Mouse (Mus musculus): ENCODE measurements around the gene Azin2. TPM values are rescaled to one million over a fixed set of nuclear protein-coding genes. Genes with fewer than 3 reads are reported as not detected.
A peak's percentile ranks its signal among the peaks of the same experiment; 100 is the strongest.

Azin2 gene
- polyA plus RNA-seq, 1 experiment from 2014 or later: 7.4 TPM

DNA sequence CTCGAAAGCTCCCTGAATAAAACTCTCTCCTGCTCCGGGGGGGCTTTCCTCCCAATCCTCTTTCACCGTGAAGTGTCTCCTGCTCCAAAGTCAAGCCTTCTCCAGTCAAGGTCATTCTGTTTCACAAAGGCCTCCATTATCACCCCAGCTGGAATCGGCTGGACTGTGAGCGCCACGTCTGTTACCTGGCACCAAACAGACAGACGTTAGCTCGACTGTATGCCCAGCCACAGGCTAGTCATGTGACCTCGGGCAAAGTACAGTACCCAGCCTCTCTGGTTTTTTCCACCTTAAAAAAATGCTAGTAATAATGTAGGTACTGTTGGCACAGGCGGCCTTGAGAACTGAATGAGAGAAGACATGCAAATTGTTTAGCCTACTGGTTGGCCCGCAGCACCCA is 27.4 kb upstream of the Azin2 start:
- H3K36me3 ChIP-seq (ENCODE audit: control insufficient read depth, insufficient read depth, low read length): no peaks in the 10 kb centered on the region

DNA sequence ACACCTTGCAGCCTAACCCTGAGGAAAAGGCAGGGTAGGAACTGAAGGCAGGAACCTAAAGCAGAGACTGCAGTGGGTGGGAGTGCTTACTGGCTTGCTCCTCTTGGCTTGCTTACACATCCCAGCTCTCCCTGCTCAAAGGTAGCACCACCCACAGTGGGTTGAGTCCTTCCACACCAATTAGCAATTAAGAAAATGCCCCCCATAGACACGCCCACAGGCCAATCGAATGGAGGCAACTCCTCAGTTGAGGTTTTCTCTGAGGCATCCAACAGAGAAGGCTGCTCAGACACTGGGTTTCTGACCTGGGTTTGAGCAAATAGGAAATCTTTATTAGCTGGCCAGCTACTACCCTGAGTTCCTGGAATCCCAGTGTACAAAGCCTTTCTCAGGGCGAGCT is 26.7 kb upstream of the Azin2 start:
- H3K9me3 ChIP-seq (ENCODE audit: control insufficient read depth, low read length): no peaks in the 10 kb centered on the region
- WGBS: 76% methylated on average over 3 of the region's 3 CpGs
- no peak for ATAC-seq (ENCODE audit: insufficient number of reproducible peaks, insufficient read depth, low FRiP score, low read depth)
- no peak overlapping the region for H3K4me2 ChIP-seq (ENCODE audit: low read length)
- H3K9ac ChIP-seq (ENCODE audit: low read length): no peak overlapping the region
- no peaks in the 10 kb centered on the region for H3K36me3 ChIP-seq (ENCODE audit: control insufficient read depth, insufficient read depth, low read length)
- H3K4me3 ChIP-seq (ENCODE audit: control insufficient read depth in 1 of 2, insufficient read depth in 1 of 2, low read depth in 1 of 2, low read length in 2 of 2): no peak overlapping the region
- no peaks in the 10 kb centered on the region for H3K27me3 ChIP-seq (ENCODE audit: control insufficient read depth, insufficient read depth, low read length)
- peaks cover 2% of the 10 kb centered on the region in 2 experiments for H3K4me1 ChIP-seq (ENCODE audit: control insufficient read depth in 2 of 2, insufficient read depth in 2 of 2, low read length in 2 of 2)
- no peak overlapping the region for H3K27ac ChIP-seq (replicated peaks in 1 of 2; ENCODE audit: control insufficient read depth in 1 of 2, insufficient read depth in 1 of 2, low read depth in 2 of 2, low read length in 2 of 2)

More for the DNA sequence above, 27.4 kb upstream of the Azin2 start:
- Histone ChIP-seq H3K9me3 (ENCODE audit: control insufficient read depth, low read length) (no peaks in the 10 kb centered on the region), H3K4me2 (ENCODE audit: low read length) (no peak overlapping the region), H3K27ac (replicated peaks in 1 of 2; ENCODE audit: control insufficient read depth in 1 of 2, insufficient read depth in 1 of 2, low read depth in 2 of 2, low read length in 2 of 2) (0 out of 4 replicates have a peak overlapping the region, but pooled peaks of 1 of the 2 experiments have one; percentile 37), H3K27me3 (ENCODE audit: control insufficient read depth, insufficient read depth, low read length) (no peaks in the 10 kb centered on the region), H3K4me3 (ENCODE audit: control insufficient read depth in 1 of 2, insufficient read depth in 1 of 2, low read depth in 1 of 2, low read length in 2 of 2) (no peak overlapping the region), H3K4me1 (ENCODE audit: control insufficient read depth in 2 of 2, insufficient read depth in 2 of 2, low read length in 2 of 2) (peaks cover 9% of the 10 kb centered on the region in 2 experiments), H3K9ac (ENCODE audit: low read length) (no peak overlapping the region)
- no peak for ATAC-seq (ENCODE audit: insufficient number of reproducible peaks, insufficient read depth, low FRiP score, low read depth)
- 40% methylated on average over 11 of the region's 11 CpGs for WGBS

DNA sequence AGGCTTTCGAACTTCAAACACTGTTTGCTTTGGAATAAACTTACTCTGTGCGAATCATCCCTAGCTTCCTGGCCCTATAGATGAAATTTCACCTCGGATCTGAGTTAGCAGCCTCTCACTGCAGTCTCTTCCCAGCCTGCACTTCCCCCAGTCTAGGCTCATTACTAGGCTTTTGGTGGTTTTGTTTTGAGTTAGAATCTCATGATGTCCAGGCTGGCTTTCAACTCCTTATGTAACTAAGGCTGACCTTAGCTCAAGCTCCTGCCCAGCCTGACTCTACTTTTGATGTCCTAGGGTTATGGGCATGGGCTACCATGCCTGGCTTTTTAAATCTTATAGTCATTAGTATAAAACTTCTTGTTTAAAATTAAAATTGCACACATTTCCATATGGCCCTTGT is 22.4 kb upstream of the Azin2 start:
- no peak overlapping the region for H3K4me2 ChIP-seq (ENCODE audit: low read length)
- no peak for ATAC-seq (ENCODE audit: insufficient number of reproducible peaks, insufficient read depth, low FRiP score, low read depth)
- peaks cover 0 to 3% of the 10 kb centered on the region in 2 experiments; a peak in 1 of 4 replicates for H3K4me1 ChIP-seq (ENCODE audit: control insufficient read depth in 2 of 2, insufficient read depth in 2 of 2, low read length in 2 of 2)
- no peak overlapping the region for H3K9ac ChIP-seq (ENCODE audit: low read length)
- 70% methylated on average over 3 of the region's 3 CpGs for WGBS
- H3K27ac ChIP-seq (replicated peaks in 1 of 2; ENCODE audit: control insufficient read depth in 1 of 2, insufficient read depth in 1 of 2, low read depth in 2 of 2, low read length in 2 of 2): no peak overlapping the region
- H3K27me3 ChIP-seq (ENCODE audit: control insufficient read depth, insufficient read depth, low read length): no peaks in the 10 kb centered on the region
- no peaks in the 10 kb centered on the region for H3K9me3 ChIP-seq (ENCODE audit: control insufficient read depth, low read length)
- H3K36me3 ChIP-seq (ENCODE audit: control insufficient read depth, insufficient read depth, low read length): no peaks in the 10 kb centered on the region
- H3K4me3 ChIP-seq (ENCODE audit: control insufficient read depth in 1 of 2, insufficient read depth in 1 of 2, low read depth in 1 of 2, low read length in 2 of 2): no peak overlapping the region

DNA sequence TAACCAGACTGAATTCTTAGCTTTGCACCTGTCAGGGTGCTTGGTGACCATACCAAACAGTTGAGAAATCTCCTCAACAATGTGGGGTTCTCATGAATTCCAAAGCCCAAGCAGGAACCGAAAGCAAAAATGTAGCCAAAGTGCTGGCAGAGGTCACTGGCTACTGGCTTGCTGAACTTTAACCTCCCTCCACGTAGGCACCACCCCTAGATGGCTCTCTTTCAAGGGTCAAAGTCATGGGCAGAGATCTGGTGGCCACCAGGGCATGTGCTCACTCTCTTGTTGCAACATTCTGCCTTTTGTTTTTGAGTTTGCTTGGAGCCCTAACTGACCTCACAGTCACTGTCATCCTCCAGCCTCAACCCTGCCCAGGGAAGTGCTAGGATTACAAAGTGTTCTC is 21.4 kb upstream of the Azin2 start:
- WGBS: 57% methylated on average over 2 of the region's 2 CpGs
- Histone ChIP-seq H3K9ac (ENCODE audit: low read length) (no peak overlapping the region), H3K4me2 (ENCODE audit: low read length) (no peak overlapping the region), H3K9me3 (ENCODE audit: control insufficient read depth, low read length) (no peaks in the 10 kb centered on the region), H3K27me3 (ENCODE audit: control insufficient read depth, insufficient read depth, low read length) (no peaks in the 10 kb centered on the region), H3K4me1 (ENCODE audit: control insufficient read depth in 2 of 2, insufficient read depth in 2 of 2, low read length in 2 of 2) (0 out of 4 replicates have a peak, but pooled peaks cover 0 to 3% of the 10 kb centered on the region in 2 experiments), H3K27ac (replicated peaks in 1 of 2; ENCODE audit: control insufficient read depth in 1 of 2, insufficient read depth in 1 of 2, low read depth in 2 of 2, low read length in 2 of 2) (no peak overlapping the region), H3K4me3 (ENCODE audit: control insufficient read depth in 1 of 2, insufficient read depth in 1 of 2, low read depth in 1 of 2, low read length in 2 of 2) (no peak overlapping the region), H3K36me3 (ENCODE audit: control insufficient read depth, insufficient read depth, low read length) (no peaks in the 10 kb centered on the region)
- no peak for ATAC-seq (ENCODE audit: insufficient number of reproducible peaks, insufficient read depth, low FRiP score, low read depth)

DNA sequence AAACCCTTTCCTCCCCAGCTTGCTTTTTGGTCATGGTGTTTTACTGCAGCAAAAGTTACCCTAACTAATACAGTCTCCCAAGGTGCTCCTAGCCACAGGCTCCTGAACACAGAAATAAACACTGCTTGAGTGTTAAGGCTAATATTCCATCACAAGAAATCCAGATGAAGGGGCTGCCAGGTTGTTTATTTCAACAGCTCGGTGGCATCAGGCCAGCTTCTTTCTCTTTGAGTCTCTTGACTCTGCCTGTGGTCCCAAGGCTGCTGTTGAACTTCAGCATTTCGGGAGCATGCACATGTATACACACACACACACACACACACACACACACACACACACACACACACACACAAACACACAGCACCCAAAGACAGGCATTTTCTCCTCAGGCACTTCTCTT is 20.9 kb upstream of the Azin2 start:
- ATAC-seq (ENCODE audit: insufficient number of reproducible peaks, insufficient read depth, low FRiP score, low read depth): no peak
- H3K27me3 ChIP-seq (ENCODE audit: control insufficient read depth, insufficient read depth, low read length): no peaks in the 10 kb centered on the region
- no peaks in the 10 kb centered on the region for H3K36me3 ChIP-seq (ENCODE audit: control insufficient read depth, insufficient read depth, low read length)
- WGBS: 84% methylated on average over 2 of the region's 2 CpGs
- H3K4me2 ChIP-seq (ENCODE audit: low read length): no peak overlapping the region
- H3K4me1 ChIP-seq (ENCODE audit: control insufficient read depth in 2 of 2, insufficient read depth in 2 of 2, low read length in 2 of 2): 0 out of 4 replicates have a peak, but pooled peaks cover 0 to 3% of the 10 kb centered on the region in 2 experiments
- H3K9ac ChIP-seq (ENCODE audit: low read length): no peak overlapping the region
- H3K27ac ChIP-seq (replicated peaks in 1 of 2; ENCODE audit: control insufficient read depth in 1 of 2, insufficient read depth in 1 of 2, low read depth in 2 of 2, low read length in 2 of 2): no peak overlapping the region
- H3K4me3 ChIP-seq (ENCODE audit: control insufficient read depth in 1 of 2, insufficient read depth in 1 of 2, low read depth in 1 of 2, low read length in 2 of 2): no peak overlapping the region
- no peaks in the 10 kb centered on the region for H3K9me3 ChIP-seq (ENCODE audit: control insufficient read depth, low read length)

DNA sequence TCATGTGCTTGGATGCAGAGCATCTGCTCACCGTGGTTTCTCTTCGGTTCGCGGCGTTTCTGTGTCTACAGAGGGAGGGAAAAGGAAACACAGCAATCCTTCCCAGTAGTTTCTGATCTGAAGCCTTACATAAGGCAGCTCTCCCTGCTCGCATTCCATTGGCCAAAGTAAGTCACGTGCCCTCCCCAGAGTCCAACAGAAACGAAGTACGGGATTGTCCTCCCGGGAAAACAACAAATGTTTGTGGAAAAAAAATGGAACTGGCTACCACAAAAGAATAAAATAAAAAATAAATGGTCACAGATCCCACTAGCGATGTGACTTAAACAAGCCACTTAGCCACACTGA is 19.6 kb upstream of the Azin2 start:
- ATAC-seq (ENCODE audit: insufficient number of reproducible peaks, insufficient read depth, low FRiP score, low read depth): no peak
- Histone ChIP-seq H3K9me3 (ENCODE audit: control insufficient read depth, low read length) (no peaks in the 10 kb centered on the region), H3K36me3 (ENCODE audit: control insufficient read depth, insufficient read depth, low read length) (no peaks in the 10 kb centered on the region), H3K27me3 (ENCODE audit: control insufficient read depth, insufficient read depth, low read length) (no peaks in the 10 kb centered on the region), H3K4me2 (ENCODE audit: low read length) (0 out of 2 replicates have a peak overlapping the region, but pooled peaks have one; percentile 11), H3K27ac (replicated peaks in 1 of 2; ENCODE audit: control insufficient read depth in 1 of 2, insufficient read depth in 1 of 2, low read depth in 2 of 2, low read length in 2 of 2) (no peak overlapping the region), H3K4me3 (ENCODE audit: control insufficient read depth in 1 of 2, insufficient read depth in 1 of 2, low read depth in 1 of 2, low read length in 2 of 2) (no peak overlapping the region), H3K4me1 (ENCODE audit: control insufficient read depth in 2 of 2, insufficient read depth in 2 of 2, low read length in 2 of 2) (0 out of 4 replicates have a peak, but pooled peaks cover 0 to 3% of the 10 kb centered on the region in 2 experiments), H3K9ac (ENCODE audit: low read length) (no peak overlapping the region)
- 65% methylated on average over 11 of the region's 11 CpGs for WGBS

DNA sequence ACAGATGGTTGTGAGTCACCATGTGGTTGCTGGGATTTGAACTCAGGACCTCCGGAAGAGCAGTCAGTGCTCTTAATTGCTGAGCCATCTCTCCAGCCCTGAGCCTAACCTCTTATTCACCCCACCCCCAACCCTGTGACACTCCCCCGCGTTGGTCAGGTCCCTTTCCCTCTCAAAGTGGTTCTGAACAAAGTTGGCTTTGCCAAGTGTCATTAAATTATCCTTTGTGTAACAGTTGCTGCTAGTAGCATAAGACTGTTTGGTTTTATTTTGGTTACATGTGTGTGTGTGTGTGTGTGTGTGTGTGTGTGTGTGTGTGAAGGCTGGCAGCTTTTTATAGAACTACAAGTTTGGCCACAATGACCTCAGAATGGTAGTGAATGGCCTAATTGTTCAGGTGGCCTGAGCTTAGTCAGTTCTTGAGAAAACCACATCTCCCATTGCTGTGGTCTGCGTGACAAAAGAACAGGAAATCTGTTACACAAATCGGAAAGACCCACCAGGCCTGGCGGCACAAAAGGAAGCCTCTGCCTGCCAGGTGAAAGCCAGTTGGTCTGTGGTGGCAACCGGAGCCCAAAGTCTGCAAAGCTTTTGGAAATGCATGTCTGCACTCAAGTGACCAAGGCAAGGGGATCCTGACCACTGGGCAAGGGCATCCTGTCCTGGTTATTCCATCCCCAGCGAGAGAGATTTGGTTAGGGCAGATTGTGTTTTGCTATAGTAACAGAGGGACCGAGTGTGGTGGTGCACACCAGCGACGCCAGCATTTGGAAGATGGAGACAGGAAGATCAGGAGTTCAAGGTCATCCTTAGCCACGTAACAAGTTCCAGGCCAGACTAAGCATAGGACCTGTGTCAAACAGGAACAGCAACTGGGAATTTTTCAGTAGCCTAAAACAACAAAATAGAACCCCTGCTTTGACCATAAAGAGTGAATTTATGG is 18.9 kb upstream of the Azin2 start:
- Histone ChIP-seq H3K4me2 (ENCODE audit: low read length) (no peak overlapping the region), H3K9me3 (ENCODE audit: control insufficient read depth, low read length) (no peaks in the 10 kb centered on the region), H3K4me3 (ENCODE audit: control insufficient read depth in 1 of 2, insufficient read depth in 1 of 2, low read depth in 1 of 2, low read length in 2 of 2) (no peak overlapping the region), H3K4me1 (ENCODE audit: control insufficient read depth in 2 of 2, insufficient read depth in 2 of 2, low read length in 2 of 2) (0 out of 4 replicates have a peak, but pooled peaks cover 0 to 3% of the 10 kb centered on the region in 2 experiments), H3K9ac (ENCODE audit: low read length) (no peak overlapping the region), H3K27ac (replicated peaks in 1 of 2; ENCODE audit: control insufficient read depth in 1 of 2, insufficient read depth in 1 of 2, low read depth in 2 of 2, low read length in 2 of 2) (no peak overlapping the region), H3K27me3 (ENCODE audit: control insufficient read depth, insufficient read depth, low read length) (no peaks in the 10 kb centered on the region), H3K36me3 (ENCODE audit: control insufficient read depth, insufficient read depth, low read length) (no peaks in the 10 kb centered on the region)
- ATAC-seq (ENCODE audit: insufficient number of reproducible peaks, insufficient read depth, low FRiP score, low read depth): no peak
- 81% methylated on average over 12 of the region's 12 CpGs for WGBS
